Mouse (Mus musculus): ENCODE data around the gene Slc16a10.

The Slc16a10 gene

GRCm38 (mm10) chr10:40149584-40150145, 7.6 kb upstream of the Slc16a10 start:
- in situ Hi-C loops (cut with MboI, MseI) = no loop called here

- in situ Hi-C loops (cut with MboI, MseI) = no loop called here
Observed at GRCm38 (mm10) chr10:40147325-40148059, 5.4 kb upstream of the Slc16a10 start.

GRCm38 (mm10) chr10:40146451-40146850, 4.4 kb upstream of the Slc16a10 start:
- in situ Hi-C loops (cut with MboI, MseI) = no loop called here

GRCm38 (mm10) chr10:40144815-40145214, 2.8 kb upstream of the Slc16a10 start:
- in situ Hi-C loops (cut with MboI, MseI) = no loop called here

GRCm38 (mm10) chr10:40141016-40141851, 824 bp downstream of the Slc16a10 start:
- in situ Hi-C loops (cut with MboI, MseI) = no loop called here

GRCm38 (mm10) chr10:40139646-40140045, 2.4 kb downstream of the Slc16a10 start:
- in situ Hi-C loops (cut with MboI, MseI) = no loop called here

- in situ Hi-C loops (cut with MboI, MseI) = no loop called here
Observed at GRCm38 (mm10) chr10:40135807-40136778, 6.0 kb downstream of the Slc16a10 start.

GRCm38 (mm10) chr10:40134906-40135305, 7.2 kb downstream of the Slc16a10 start:
- in situ Hi-C loops (cut with MboI, MseI) = no loop called here

- in situ Hi-C loops (cut with MboI, MseI) = no loop called here
Observed at GRCm38 (mm10) chr10:40133636-40134035, 8.4 kb downstream of the Slc16a10 start.

GRCm38 (mm10) chr10:40131690-40132418, 10.2 kb downstream of the Slc16a10 start:
- in situ Hi-C loops (cut with MboI, MseI) = no loop called here

GRCm38 (mm10) chr10:40130126-40130525, 11.9 kb downstream of the Slc16a10 start:
- in situ Hi-C loops (cut with MboI, MseI) = no loop called here

- in situ Hi-C loops (cut with MboI, MseI) = no loop called here
Observed at GRCm38 (mm10) chr10:40129134-40129533, 12.9 kb downstream of the Slc16a10 start.

- in situ Hi-C loops (cut with MboI, MseI) = no loop called here
Observed at GRCm38 (mm10) chr10:40128497-40128896, 13.6 kb downstream of the Slc16a10 start.

- in situ Hi-C loops (cut with MboI, MseI) = no loop called here
Observed at GRCm38 (mm10) chr10:40125200-40125599, 16.9 kb downstream of the Slc16a10 start.

GRCm38 (mm10) chr10:40124570-40124969, 17.5 kb downstream of the Slc16a10 start:
- in situ Hi-C loops (cut with MboI, MseI) = no loop called here

- in situ Hi-C loops (cut with MboI, MseI) = no loop called here
Observed at GRCm38 (mm10) chr10:40124096-40124495, 18.0 kb downstream of the Slc16a10 start.

- in situ Hi-C loops (cut with MboI, MseI) = no loop called here
Observed at GRCm38 (mm10) chr10:40119466-40119865, 22.6 kb downstream of the Slc16a10 start.

GRCm38 (mm10) chr10:40118743-40119387, 23.2 kb downstream of the Slc16a10 start:
- in situ Hi-C loops (cut with MboI, MseI) = no loop called here

- in situ Hi-C loops (cut with MboI, MseI) = no loop called here
Observed at GRCm38 (mm10) chr10:40113517-40114085, 28.5 kb downstream of the Slc16a10 start.

- in situ Hi-C loops (cut with MboI, MseI) = no loop called here
Observed at GRCm38 (mm10) chr10:40112256-40112655, 29.8 kb downstream of the Slc16a10 start.

All from T-helper 2 cell (primary cell).